Comparison of ENCODE assay signal across 8 mouse cellular contexts in the genomic region with DNA sequence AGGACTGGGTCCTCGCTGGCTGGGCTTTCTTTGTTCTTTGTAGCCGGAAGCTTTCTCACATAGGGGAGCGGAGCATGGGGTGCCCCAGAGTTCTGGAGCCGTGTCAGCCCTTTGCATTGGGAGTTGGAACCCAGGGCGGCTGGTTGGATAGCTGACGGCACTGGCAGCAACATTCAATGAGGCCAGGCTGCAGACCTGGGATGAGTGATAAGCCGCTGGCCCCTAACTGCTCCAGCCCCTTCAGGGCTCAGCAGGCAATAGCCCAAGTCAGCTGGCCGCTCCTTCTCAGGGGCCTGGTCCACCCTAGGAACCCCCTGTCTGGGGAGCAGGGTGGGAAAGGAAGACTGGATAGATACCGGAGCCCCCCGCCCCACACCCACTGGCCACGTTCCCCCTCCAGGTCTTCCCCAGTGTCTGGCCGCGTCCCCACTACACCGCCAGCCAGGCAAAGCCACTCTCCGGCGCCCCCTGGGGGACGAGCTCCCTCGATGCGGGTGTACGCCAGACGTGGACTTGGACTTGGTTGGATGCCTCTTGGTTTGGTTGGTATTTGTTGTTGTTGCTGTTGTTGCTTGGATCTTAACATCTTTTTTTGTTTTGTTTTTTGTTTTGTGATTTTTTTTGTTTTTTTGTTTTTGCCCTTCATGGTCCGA. TPM values are rescaled to one million over a fixed set of nuclear protein-coding genes. Genes with fewer than 3 reads are reported as not detected.
A peak's percentile ranks its signal among the peaks of the same experiment; 100 is the strongest.
DNase-seq lines count a peak whose midpoint lies in the region; ATAC-seq lines count a peak whose summit lies in the region.

No protein-coding gene starts in this region.

- 0 out of 2 replicates have a peak, but pooled peaks cover 2% of the 10 kb centered on the region for H3K27me3 ChIP-seq in embryonic facial prominence, embryonic 12.5 days
- H3K27me3 ChIP-seq in heart, embryonic 12.5 days (replicated peaks) = peaks cover 32% of the 10 kb centered on the region

- H3K9ac ChIP-seq in embryonic facial prominence, embryonic 12.5 days = peak overlapping the region; percentile 17; the same call in 1 of the 2 replicates
- no peak overlapping the region for H3K9ac ChIP-seq in heart, embryonic 12.5 days

- peaks cover 5% of the 10 kb centered on the region; the same call in 1 of the 2 replicates for H3K4me1 ChIP-seq in embryonic facial prominence, embryonic 12.5 days
- peaks cover 6% of the 10 kb centered on the region for H3K4me1 ChIP-seq in heart, embryonic 12.5 days (replicated peaks)

- no peaks in the 10 kb centered on the region for H3K36me3 ChIP-seq in embryonic facial prominence, embryonic 12.5 days
- H3K36me3 ChIP-seq in heart, embryonic 12.5 days = peaks cover 15% of the 10 kb centered on the region

- DNase-seq in 3T3-L1 (ENCODE audit: low read depth, low spot score) = peak; percentile 18
- DNase-seq in T-cell, adult 2 months (ENCODE audit: low spot score) = peak; percentile 55
- peak; percentile 88 for DNase-seq in kidney, postnatal 10 days
- peak; percentile 85 for DNase-seq in lung, postnatal 10 days
- peak; percentile 67 to 70 for DNase-seq in right cerebral cortex, adult 2 months (ENCODE audit: low spot score in 2 of 2)
- peak; percentile 86 for DNase-seq in urinary bladder, postnatal 14 days (ENCODE audit: low spot score)

- H3K9me3 ChIP-seq in embryonic facial prominence, embryonic 12.5 days = no peaks in the 10 kb centered on the region
- no peaks in the 10 kb centered on the region for H3K9me3 ChIP-seq in heart, embryonic 12.5 days (replicated peaks)

- H3K4me2 ChIP-seq in embryonic facial prominence, embryonic 12.5 days (replicated peaks) = peak overlapping the region; percentile 32
- H3K4me2 ChIP-seq in heart, embryonic 12.5 days = peak overlapping the region; percentile 62

- WGBS in embryonic facial prominence, embryonic 12.5 days = 16% methylated on average over 22 of the region's 22 CpGs
- WGBS in heart, embryonic 12.5 days = 12% methylated on average over 22 of the region's 22 CpGs

- H3K4me3 ChIP-seq in embryonic facial prominence, embryonic 12.5 days = 0 out of 2 replicates have a peak overlapping the region, but pooled peaks have one; percentile 2
- 0 out of 2 replicates have a peak overlapping the region, but pooled peaks have one; percentile 20 for H3K4me3 ChIP-seq in heart, embryonic 12.5 days

- no peak for ATAC-seq in embryonic facial prominence, embryonic 12.5 days (ENCODE audit: insufficient number of reproducible peaks, insufficient read depth, low FRiP score, low TSS enrichment)
- peak; percentile 46; the same call in 1 of the 2 replicates for ATAC-seq in heart, embryonic 12.5 days (ENCODE audit: insufficient number of reproducible peaks, low FRiP score)

- no peak overlapping the region for H3K27ac ChIP-seq in embryonic facial prominence, embryonic 12.5 days
- H3K27ac ChIP-seq in heart, embryonic 12.5 days (ENCODE audit: poor library complexity, severe bottlenecking) = no peak overlapping the region

RNA-seq across cellular contexts. Expression of gene Engase, which starts 14.1 kb away (rescaled TPM):
- 7.1 and 8.9 TPM in 2 replicates for polyA plus RNA-seq in embryonic facial prominence, embryonic 12.5 days (2016; fragmentation: Nextera tagmentation; extraction: Ambion mirVana)
- 4.5 and 4.6 TPM in 2 replicates for polyA plus RNA-seq in heart, embryonic 12.5 days (2016; fragmentation: Nextera tagmentation; extraction: Ambion mirVana)

Comparison
In these comparisons a context has a peak if more than half of its experiments do, and no peak if none do; other contexts are left out.
1. DNase-seq: peak in every context shown above with its lines; median percentile 88 in kidney, postnatal 10 days; 86 in urinary bladder, postnatal 14 days; 85 in lung, postnatal 10 days; 68 in right cerebral cortex, adult 2 months; 55 in T-cell, adult 2 months; 18 in 3T3-L1.